Mouse (Mus musculus) intestine, embryonic 14.5 days (tissue): ENCODE data around the gene Slc25a31. TPM values are rescaled to one million over a fixed set of nuclear protein-coding genes. Genes with fewer than 3 reads are reported as not detected.

Experiments used
- ATAC-seq: fragments of 200-750 bp; cut with Nextera tagmentation; replicated peaks from 2 replicates; pipeline ENCODE4 v1.8.0; 2017; ENCODE audit warnings: low read depth, moderate number of reproducible peaks, moderate TSS enrichment, moderate library complexity; ENCODE audit not compliant: low FRiP score, low TSS enrichment
- DNase-seq: peaks from one replicate; pipeline ENCODE4 v3.0.0-alpha.2; 2018; ENCODE audit warnings: low spot score
- H3K27ac ChIP-seq: fragments of 300-500 bp; sonication (generic); 2 replicates; pipeline ENCODE4 v1.5.1; 2014; ENCODE audit warnings: low read depth, mild to moderate bottlenecking, control low read depth
- H3K27me3 ChIP-seq: fragments of 300-500 bp; sonication (generic); replicated peaks from 2 replicates; pipeline ENCODE4 v1.6.1; 2014; ENCODE audit warnings: low read length, control low read depth; ENCODE audit not compliant: control insufficient read depth, insufficient read depth
- H3K36me3 ChIP-seq: fragments of 300-500 bp; sonication (generic); 2 replicates; pipeline ENCODE4 v1.6.1; 2014; ENCODE audit warnings: low read length, control low read depth; ENCODE audit not compliant: control insufficient read depth, insufficient read depth
- H3K4me1 ChIP-seq: fragments of 300-500 bp; sonication (generic); replicated peaks from 2 replicates; pipeline ENCODE4 v1.6.1; 2014; ENCODE audit warnings: low read length, control low read depth, mixed read lengths; ENCODE audit not compliant: control insufficient read depth, insufficient read depth
- H3K4me2 ChIP-seq: fragments of 300-500 bp; sonication (generic); 2 replicates; pipeline ENCODE4 v1.6.1; 2014; ENCODE audit warnings: low read length
- H3K4me3 ChIP-seq: fragments of 300-500 bp; sonication (generic); 2 replicates; pipeline ENCODE4 v1.5.1; 2014; ENCODE audit warnings: low read depth, low read length, control low read depth, mixed read lengths
- H3K9ac ChIP-seq: fragments of 300-500 bp; sonication (generic); 2 replicates; pipeline ENCODE4 v1.6.1; 2014; ENCODE audit warnings: mild to moderate bottlenecking, low read length
- H3K9me3 ChIP-seq: fragments of 300-500 bp; sonication (generic); 2 replicates; pipeline ENCODE4 v1.6.1; 2016; ENCODE audit warnings: low read length, control low read depth; ENCODE audit not compliant: control insufficient read depth
- WGBS: fragments of 180-500 bp; shearing (Covaris S2); extraction: QIAGEN DNeasy Blood & Tissue Kit; methylation state at CpG from one replicate; pipeline ENCODE4 v1.1.7; 2014; 5-methylcytosine and 5-hydroxymethylcytosine counted together
- polyA plus RNA-seq: library from polyadenylated mRNA; unstranded; fragments of >200 nt; fragmentation: Nextera tagmentation; extraction: Ambion mirVana; gene quantifications from 2 replicates; pipeline ENCODE4 v1.2.1, GENCODE M21; 2014

Gene Slc25a31
- polyA plus RNA-seq, 1 experiment from 2014 or later = 0.14 TPM

- Histone ChIP-seq H3K27ac (peak overlapping the region; percentile 54), H3K4me3 (peak overlapping the region; percentile 63), H3K9me3 (no peaks in the 10 kb centered on the region), H3K9ac (peak overlapping the region; percentile 53), H3K4me2 (peak overlapping the region; percentile 80), H3K4me1 (peaks cover 5% of the 10 kb centered on the region; the same call in 1 of the 2 replicates), H3K27me3 (0 out of 2 replicates have a peak, but pooled peaks cover 5% of the 10 kb centered on the region), H3K36me3 (no peaks in the 10 kb centered on the region)
- peak; percentile 53 for DNase-seq
- WGBS = 4% methylated on average over 37 of the region's 37 CpGs
- peak; percentile 66 for ATAC-seq
These were observed 37.2 kb downstream of the Slc25a31 start for GRCm38 (mm10) chr3:40745661-40746547.

DNA sequence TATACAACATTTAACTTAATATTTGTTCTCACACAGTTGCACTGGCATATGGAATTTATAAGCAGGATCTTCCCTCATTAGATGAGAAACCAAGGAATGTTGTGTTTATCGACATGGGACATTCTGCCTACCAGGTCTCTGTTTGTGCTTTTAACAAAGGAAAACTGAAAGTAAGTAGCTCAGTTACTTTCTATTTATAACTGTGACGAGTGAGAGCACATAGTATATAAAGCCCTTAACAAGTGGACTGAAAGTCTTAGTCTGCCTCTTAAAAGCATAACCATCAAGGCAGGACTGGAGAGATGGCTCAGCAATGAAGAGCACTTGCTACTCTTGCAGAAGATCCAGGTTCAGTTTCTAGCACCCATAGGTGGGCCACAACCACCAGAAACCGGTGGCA lies 52.1 kb downstream of the Slc25a31 start:
- no peaks in the 10 kb centered on the region for H3K9me3 ChIP-seq
- H3K9ac ChIP-seq = no peak overlapping the region
- no peaks in the 10 kb centered on the region for H3K4me1 ChIP-seq
- ATAC-seq = no peak
- no peak overlapping the region for H3K27ac ChIP-seq
- H3K27me3 ChIP-seq = no peaks in the 10 kb centered on the region
- no peak for DNase-seq
- no peaks in the 10 kb centered on the region for H3K36me3 ChIP-seq
- no peak overlapping the region for H3K4me3 ChIP-seq
- no peak overlapping the region for H3K4me2 ChIP-seq
- WGBS = 85% methylated on average over 3 of the region's 3 CpGs

- Histone ChIP-seq H3K4me2 (no peak overlapping the region), H3K9me3 (no peaks in the 10 kb centered on the region), H3K9ac (no peak overlapping the region), H3K36me3 (no peaks in the 10 kb centered on the region), H3K4me3 (no peak overlapping the region), H3K27me3 (no peaks in the 10 kb centered on the region), H3K27ac (no peak overlapping the region), H3K4me1 (no peaks in the 10 kb centered on the region)
- 83% methylated on average over 2 of the region's 2 CpGs for WGBS
- DNase-seq (no peak), ATAC-seq (no peak)
These were observed 52.7 kb downstream of the Slc25a31 start for GRCm38 (mm10) chr3:40761312-40761711.

Other genes with a start within 250 kb of the Slc25a31 start
- gene Intu, start 177.6 kb upstream of the Slc25a31 start, polyA plus RNA-seq = 3.5 and 4.4 TPM in 2 replicates
- gene Hspa4l, start 35.6 kb downstream of the Slc25a31 start, polyA plus RNA-seq = 11.6 and 13.9 TPM in 2 replicates
- gene Plk4, start 91.2 kb downstream of the Slc25a31 start, polyA plus RNA-seq = 51.4 and 57.5 TPM in 2 replicates
- gene Mfsd8, start 138.0 kb downstream of the Slc25a31 start, polyA plus RNA-seq = 5.4 and 6.2 TPM in 2 replicates
- 5.7 and 8.8 TPM in 2 replicates for gene Abhd18, start 138.1 kb downstream of the Slc25a31 start, polyA plus RNA-seq
- 0.41 and 0.42 TPM in 2 replicates for gene 1700034I23Rik, start 193.7 kb downstream of the Slc25a31 start, polyA plus RNA-seq
- gene Larp1b, start 241.0 kb downstream of the Slc25a31 start, polyA plus RNA-seq = 6.2 and 6.3 TPM in 2 replicates